Mouse (Mus musculus) thymus, adult 2 months (tissue): ENCODE measurements around the gene Rab22a. TPM values are rescaled to one million over a fixed set of nuclear protein-coding genes. Genes with fewer than 3 reads are reported as not detected.

Experiments
- DNase-seq: peaks from one replicate; pipeline ENCODE4 v3.0.0; 2021
- H3K27ac ChIP-seq: fragments of 200-500 bp; 2 replicates; pipeline ENCODE4 v1.5.1; 2012; ENCODE audit warnings: low read length, control low read depth; ENCODE audit not compliant: control insufficient read depth, insufficient read depth
- H3K27me3 ChIP-seq: fragments of 200-500 bp; 2 replicates; pipeline ENCODE4 v1.6.1; 2012; ENCODE audit warnings: mild to moderate bottlenecking, low read length, moderate library complexity, mixed read lengths; ENCODE audit not compliant: control insufficient read depth, insufficient read depth
- H3K36me3 ChIP-seq: fragments of 200-500 bp; 2 replicates; pipeline ENCODE4 v1.6.1; 2012; ENCODE audit warnings: mild to moderate bottlenecking, low read length, moderate library complexity; ENCODE audit not compliant: control insufficient read depth, insufficient read depth
- H3K4me1 ChIP-seq: fragments of 200-500 bp; replicated peaks from 2 replicates; pipeline ENCODE4 v1.6.1; 2012; ENCODE audit warnings: low read length; ENCODE audit not compliant: control insufficient read depth, insufficient read depth
- H3K4me3 ChIP-seq: fragments of 200-500 bp; 2 replicates; pipeline ENCODE4 v1.5.1; 2012; ENCODE audit warnings: mild to moderate bottlenecking, low read length, control low read depth, moderate library complexity; ENCODE audit not compliant: control insufficient read depth, insufficient read depth
- CTCF ChIP-seq: fragments of 200-500 bp; IDR thresholded peaks from 2 replicates; pipeline ENCODE4 v1.5.1; 2012; ENCODE audit warnings: mild to moderate bottlenecking, control low read depth, low read length, moderate library complexity, borderline replicate concordance; ENCODE audit not compliant: control insufficient read depth, poor library complexity, insufficient read depth; ENCODE audit errors: extremely low read depth
- POLR2A ChIP-seq: fragments of 200-500 bp; IDR thresholded peaks from 2 replicates; pipeline ENCODE4 v1.6.1; 2012; ENCODE audit warnings: mild to moderate bottlenecking, low read length, control low read depth, moderate library complexity; ENCODE audit not compliant: control insufficient read depth, poor library complexity, insufficient read depth; ENCODE audit errors: extremely low read depth
- WGBS: fragments of 180-500 bp; shearing (Covaris S2); methylation state at CpG from one replicate; pipeline ENCODE4 v1.1.7; 2018; 5-methylcytosine and 5-hydroxymethylcytosine counted together
- polyA plus RNA-seq: library from polyadenylated mRNA; depleted of rRNA; stranded (reverse); fragments of >200 nt; gene quantifications from 2 replicates; pipeline ENCODE4 v1.2.3, GENCODE M21; 2012

The Rab22a gene
- polyA plus RNA-seq, 1 experiment = 33.8 TPM

- 93% methylated on average over 4 of the region's 4 CpGs for WGBS
- Histone ChIP-seq H3K27me3 (no peaks in the 10 kb centered on the region), H3K36me3 (peaks cover 7% of the 10 kb centered on the region), H3K4me1 (peaks cover 12% of the 10 kb centered on the region), H3K27ac (no peak overlapping the region), H3K4me3 (no peak overlapping the region)
- no peak for DNase-seq
- TF ChIP-seq CTCF (no peak), POLR2A (no peak)
These were observed 5.2 kb downstream of the Rab22a start for GRCm38 (mm10) chr2:173664736-173665135.

GRCm38 (mm10) chr2:173665271-173665670, 5.7 kb downstream of the Rab22a start:
- H3K27ac ChIP-seq = no peak overlapping the region
- 29% methylated on average over 2 of the region's 2 CpGs for WGBS
- no peak overlapping the region for H3K4me3 ChIP-seq
- TF ChIP-seq CTCF (no peak), POLR2A (no peak)
- H3K4me1 ChIP-seq = peaks cover 12% of the 10 kb centered on the region
- peak; percentile 32 for DNase-seq
- no peaks in the 10 kb centered on the region for H3K27me3 ChIP-seq
- peaks cover 7% of the 10 kb centered on the region for H3K36me3 ChIP-seq

DNA sequence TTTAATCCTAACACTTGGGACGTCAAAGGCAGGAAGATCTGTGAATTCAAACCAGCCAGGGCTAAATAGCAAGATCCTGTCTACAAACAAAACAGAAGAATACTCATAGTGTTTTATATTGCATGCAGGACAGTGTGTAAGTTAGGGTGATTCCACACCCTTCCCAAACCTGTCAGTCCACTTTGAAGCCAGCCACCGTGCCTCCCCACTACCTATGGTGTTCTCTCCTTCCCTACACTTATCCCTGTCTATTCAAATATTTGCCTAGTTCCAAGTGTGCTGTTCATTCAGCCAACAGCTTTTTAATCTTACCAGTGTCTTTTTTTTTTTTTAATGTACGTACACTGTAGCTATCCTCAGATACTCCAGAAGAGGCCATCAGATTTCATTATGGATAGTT, 7.3 kb downstream of the Rab22a start:
- no peak for DNase-seq

GRCm38 (mm10) chr2:173672328-173672896, 12.9 kb downstream of the Rab22a start:
- no peak for TF ChIP-seq CTCF
- no peak for TF ChIP-seq POLR2A
- 95% methylated on average over 2 of the region's 2 CpGs for WGBS
- Histone ChIP-seq H3K27me3 (no peaks in the 10 kb centered on the region), H3K36me3 (peaks cover 12% of the 10 kb centered on the region), H3K4me1 (peaks cover 8% of the 10 kb centered on the region), H3K4me3 (no peak overlapping the region), H3K27ac (no peak overlapping the region)
- DNase-seq = no peak

More for the DNA sequence above, 7.3 kb downstream of the Rab22a start:
- Histone ChIP-seq H3K4me3 (no peak overlapping the region), H3K27ac (no peak overlapping the region), H3K27me3 (no peaks in the 10 kb centered on the region), H3K4me1 (peaks cover 7% of the 10 kb centered on the region), H3K36me3 (peaks cover 7% of the 10 kb centered on the region)
- WGBS = 93% methylated on average over 3 of the region's 3 CpGs
- no peak for TF ChIP-seq POLR2A
- no peak for TF ChIP-seq CTCF

DNA sequence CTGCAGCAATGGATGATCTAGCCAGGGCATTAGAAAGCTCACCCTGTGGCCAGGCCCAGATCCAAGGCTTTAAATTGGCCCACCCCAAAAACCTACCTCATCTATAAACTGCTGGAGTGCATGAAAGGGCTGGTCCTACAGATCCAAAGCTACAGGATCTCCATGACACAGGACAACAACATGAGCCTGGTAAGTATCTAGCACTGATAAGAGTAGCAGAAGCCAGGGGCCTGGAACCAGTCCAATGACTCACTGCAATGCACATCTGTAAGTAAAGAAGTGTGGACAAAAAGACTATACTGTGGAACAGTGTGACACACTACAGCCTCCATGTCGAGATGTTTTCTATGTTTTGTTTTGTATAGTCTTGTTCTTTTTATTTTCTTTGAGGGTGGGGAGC, 13.9 kb downstream of the Rab22a start:
- TF ChIP-seq POLR2A (no peak), CTCF (no peak)
- H3K27ac ChIP-seq = no peak overlapping the region
- H3K36me3 ChIP-seq = peaks cover 9% of the 10 kb centered on the region
- H3K4me3 ChIP-seq = no peak overlapping the region
- no peaks in the 10 kb centered on the region for H3K27me3 ChIP-seq
- H3K4me1 ChIP-seq = peaks cover 8% of the 10 kb centered on the region
- WGBS = 93% methylated on average over 1 of the region's 1 CpGs
- no peak for DNase-seq

GRCm38 (mm10) chr2:173678593-173678992, 19.0 kb downstream of the Rab22a start:
- WGBS = 97% methylated on average over 2 of the region's 2 CpGs
- no peak for TF ChIP-seq CTCF
- TF ChIP-seq POLR2A = no peak
- H3K4me1 ChIP-seq = peaks cover 3% of the 10 kb centered on the region; the same call in 1 of the 2 replicates

DNA sequence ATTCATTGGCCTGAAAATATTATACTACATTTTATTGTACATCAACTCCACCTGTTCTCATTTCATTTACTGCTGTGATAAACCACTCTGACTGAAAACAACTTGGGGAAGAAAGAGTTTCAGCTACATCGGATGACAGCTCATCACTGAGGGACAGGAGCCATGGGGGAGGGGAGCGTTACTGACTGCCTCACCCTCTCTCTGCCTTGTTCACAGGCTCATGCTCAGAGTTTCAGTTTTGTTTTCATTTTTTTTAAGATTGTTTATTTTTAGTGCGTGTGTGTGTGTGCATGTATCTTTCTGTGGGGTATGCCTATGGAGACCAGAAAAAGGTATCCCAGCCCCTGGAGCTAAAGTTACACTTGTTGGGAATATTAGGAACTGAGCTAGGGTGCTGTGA, 19.7 kb downstream of the Rab22a start:
- 57% methylated on average over 3 of the region's 3 CpGs for WGBS
- Histone ChIP-seq H3K36me3 (peaks cover 4% of the 10 kb centered on the region), H3K4me3 (no peak overlapping the region), H3K27me3 (no peaks in the 10 kb centered on the region), H3K4me1 (peaks cover 3% of the 10 kb centered on the region; the same call in 1 of the 2 replicates), H3K27ac (no peak overlapping the region)
- no peak for DNase-seq
- TF ChIP-seq CTCF = no peak
- no peak for TF ChIP-seq POLR2A

More at GRCm38 (mm10) chr2:173678593-173678992, 19.0 kb downstream of the Rab22a start:
- DNase-seq = no peak
- no peak overlapping the region for H3K4me3 ChIP-seq
- peaks cover 9% of the 10 kb centered on the region for H3K36me3 ChIP-seq
- H3K27ac ChIP-seq = no peak overlapping the region
- no peaks in the 10 kb centered on the region for H3K27me3 ChIP-seq
